Mouse (Mus musculus) heart, embryonic 10.5 days (tissue): ENCODE measurements around the gene Tbkbp1. TPM values are rescaled to one million over a fixed set of nuclear protein-coding genes. Genes with fewer than 3 reads are reported as not detected.

Experiments
- DNase-seq: peaks from one replicate; pipeline ENCODE4 v3.0.0-alpha.2; 2017; ENCODE audit warnings: low spot score
- H3K27ac ChIP-seq: fragments of 300-500 bp; sonication (generic); 2 replicates; pipeline ENCODE4 v1.5.1; 2016; ENCODE audit warnings: mild to moderate bottlenecking
- H3K27me3 ChIP-seq: fragments of 300-500 bp; sonication (generic); 2 replicates; pipeline ENCODE4 v1.6.1; 2016; ENCODE audit warnings: mild to moderate bottlenecking; ENCODE audit not compliant: poor library complexity, insufficient read depth, severe bottlenecking
- H3K36me3 ChIP-seq: fragments of 300-500 bp; sonication (generic); 2 replicates; pipeline ENCODE4 v1.6.1; 2016; ENCODE audit warnings: mild to moderate bottlenecking, moderate library complexity
- H3K4me1 ChIP-seq: fragments of 300-500 bp; sonication (generic); 2 replicates; pipeline ENCODE4 v1.6.1; 2016; ENCODE audit warnings: mild to moderate bottlenecking
- H3K4me3 ChIP-seq: fragments of 300-500 bp; sonication (generic); 2 replicates; pipeline ENCODE4 v1.5.1; 2016; ENCODE audit warnings: mild to moderate bottlenecking, moderate library complexity
- H3K9me3 ChIP-seq: fragments of 300-500 bp; sonication (generic); 2 replicates; pipeline ENCODE4 v1.6.1; 2016; ENCODE audit warnings: mild to moderate bottlenecking, moderate library complexity
- WGBS: fragments of 180-500 bp; shearing (Covaris S2); methylation state at CpG from one replicate; pipeline ENCODE4 v1.1.7; 2016; 5-methylcytosine and 5-hydroxymethylcytosine counted together
- polyA plus RNA-seq: library from polyadenylated mRNA; unstranded; fragments of >200 nt; fragmentation: Nextera tagmentation; extraction: Ambion mirVana; gene quantifications from 2 replicates; pipeline ENCODE4 v1.2.1, GENCODE M21; 2016

The Tbkbp1 gene
- polyA plus RNA-seq, 1 experiment from 2014 or later, result 8.4 TPM

DNA sequence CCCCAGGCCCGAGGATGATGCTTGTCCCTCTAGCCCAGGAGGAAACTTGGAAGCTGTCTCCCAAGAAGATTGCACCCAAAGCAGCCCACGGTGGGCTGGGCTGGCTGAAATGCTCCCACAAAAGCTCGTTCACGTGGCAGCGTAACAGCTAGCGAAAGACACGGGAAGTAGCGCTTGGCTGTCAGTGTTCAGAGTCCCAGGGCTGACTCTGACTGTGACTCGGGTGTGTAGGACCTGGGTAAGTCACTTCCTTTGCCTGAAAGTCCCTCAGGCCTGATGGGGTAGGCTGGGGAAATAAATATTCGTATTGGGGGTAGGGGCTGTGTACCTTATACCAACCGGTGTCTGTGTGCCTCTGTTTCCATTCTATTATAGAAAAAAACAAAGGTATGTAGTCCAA, 35.5 kb downstream of the Tbkbp1 start:
- peaks cover 94% of the 10 kb centered on the region for H3K27me3 ChIP-seq
- peaks cover 35% of the 10 kb centered on the region for H3K4me1 ChIP-seq
- H3K9me3 ChIP-seq, result no peaks in the 10 kb centered on the region
- no peak for DNase-seq
- no peak overlapping the region for H3K27ac ChIP-seq
- peak overlapping the region; percentile 58 for H3K4me3 ChIP-seq
- 9% methylated on average over 11 of the region's 11 CpGs for WGBS
- no peaks in the 10 kb centered on the region for H3K36me3 ChIP-seq

- under 1% methylated on average over 87 of the region's 87 CpGs for WGBS
- no peak for DNase-seq
Observed at GRCm38 (mm10) chr11:97114671-97115601, 36.4 kb downstream of the Tbkbp1 start, which contains the start of gene Tbx21. TSS of gene Tbx21 (minus strand) at chr11:97115331.

DNA sequence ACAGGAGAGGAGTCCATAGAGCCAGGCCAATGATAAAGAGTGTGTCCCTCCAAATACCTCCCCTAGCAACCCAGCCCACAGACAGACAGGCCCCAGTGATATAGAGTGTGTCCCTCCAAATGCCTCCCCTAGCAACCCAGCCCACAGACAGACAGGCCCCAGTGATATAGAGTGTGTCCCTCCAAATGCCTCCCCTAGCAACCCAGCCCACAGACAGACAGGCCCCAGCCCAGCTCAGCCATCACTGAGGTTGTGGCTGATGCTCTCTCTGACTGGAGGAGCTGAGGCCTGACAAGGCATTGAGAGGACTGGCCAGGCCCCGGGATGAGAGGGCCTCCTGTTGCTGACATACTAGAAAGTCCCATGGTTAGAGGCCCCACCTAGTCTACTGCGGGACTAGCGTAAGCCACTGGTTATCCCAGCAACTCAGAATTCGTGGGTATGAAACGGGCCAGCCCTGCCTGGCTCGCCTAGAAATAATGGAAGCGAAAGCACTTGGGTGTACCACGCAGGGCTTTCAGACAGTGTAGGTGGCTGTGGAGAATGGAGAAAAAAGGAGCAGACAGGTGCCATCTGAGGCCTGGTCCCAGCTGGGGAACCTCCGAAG, 38.7 kb downstream of the Tbkbp1 start:
- Histone ChIP-seq H3K27ac (no peak overlapping the region), H3K9me3 (no peaks in the 10 kb centered on the region), H3K27me3 (peaks cover 74% of the 10 kb centered on the region), H3K4me3 (no peak overlapping the region), H3K36me3 (no peaks in the 10 kb centered on the region), H3K4me1 (peaks cover 20% of the 10 kb centered on the region)
- no peak for DNase-seq
- 67% methylated on average over 9 of the region's 9 CpGs for WGBS

More at GRCm38 (mm10) chr11:97114671-97115601, 36.4 kb downstream of the Tbkbp1 start, which contains the start of gene Tbx21:
- H3K27me3 ChIP-seq, result peaks cover 91% of the 10 kb centered on the region
- 0 out of 2 replicates have a peak within 1 kb of the TSS, but pooled peaks have one; percentile 16 for H3K27ac ChIP-seq
- peaks cover 26% of the 10 kb centered on the region for H3K4me1 ChIP-seq
- H3K36me3 ChIP-seq, result no peaks in the 10 kb centered on the region
- H3K9me3 ChIP-seq, result no peaks in the 10 kb centered on the region
- peak within 1 kb of the TSS; percentile 58 for H3K4me3 ChIP-seq

GRCm38 (mm10) chr11:97108976-97109375, 42.3 kb downstream of the Tbkbp1 start:
- no peak overlapping the region for H3K27ac ChIP-seq
- WGBS, result 79% methylated on average over 16 of the region's 16 CpGs
- H3K27me3 ChIP-seq, result peaks cover 46% of the 10 kb centered on the region
- H3K36me3 ChIP-seq, result no peaks in the 10 kb centered on the region
- H3K9me3 ChIP-seq, result no peaks in the 10 kb centered on the region
- DNase-seq, result no peak
- peaks cover 1% of the 10 kb centered on the region for H3K4me1 ChIP-seq
- H3K4me3 ChIP-seq, result no peak overlapping the region

DNA sequence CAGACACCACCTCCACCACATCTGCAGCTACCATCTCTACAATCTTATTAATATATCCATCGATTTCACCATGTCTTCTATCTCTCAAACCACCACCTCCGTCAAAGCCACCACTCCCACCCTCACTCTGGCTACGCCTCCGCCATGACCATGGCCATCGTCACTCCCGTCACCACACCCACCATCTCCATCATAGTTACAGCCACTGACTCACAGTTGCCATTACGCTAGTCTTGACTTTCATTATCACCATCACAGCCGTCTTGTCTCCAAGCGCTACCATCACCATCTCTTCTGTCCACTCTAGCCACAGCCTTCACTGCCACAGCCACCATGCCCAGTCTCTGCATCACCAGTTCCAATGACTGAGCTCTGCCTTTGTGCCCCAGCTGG, 47.2 kb downstream of the Tbkbp1 start:
- Histone ChIP-seq H3K4me1 (peaks cover 3% of the 10 kb centered on the region; the same call in 1 of the 2 replicates), H3K27ac (no peak overlapping the region), H3K36me3 (no peaks in the 10 kb centered on the region), H3K9me3 (no peaks in the 10 kb centered on the region), H3K27me3 (peaks cover 36% of the 10 kb centered on the region), H3K4me3 (no peak overlapping the region)
- WGBS, result 90% methylated on average over 9 of the region's 9 CpGs
- DNase-seq, result no peak

DNA sequence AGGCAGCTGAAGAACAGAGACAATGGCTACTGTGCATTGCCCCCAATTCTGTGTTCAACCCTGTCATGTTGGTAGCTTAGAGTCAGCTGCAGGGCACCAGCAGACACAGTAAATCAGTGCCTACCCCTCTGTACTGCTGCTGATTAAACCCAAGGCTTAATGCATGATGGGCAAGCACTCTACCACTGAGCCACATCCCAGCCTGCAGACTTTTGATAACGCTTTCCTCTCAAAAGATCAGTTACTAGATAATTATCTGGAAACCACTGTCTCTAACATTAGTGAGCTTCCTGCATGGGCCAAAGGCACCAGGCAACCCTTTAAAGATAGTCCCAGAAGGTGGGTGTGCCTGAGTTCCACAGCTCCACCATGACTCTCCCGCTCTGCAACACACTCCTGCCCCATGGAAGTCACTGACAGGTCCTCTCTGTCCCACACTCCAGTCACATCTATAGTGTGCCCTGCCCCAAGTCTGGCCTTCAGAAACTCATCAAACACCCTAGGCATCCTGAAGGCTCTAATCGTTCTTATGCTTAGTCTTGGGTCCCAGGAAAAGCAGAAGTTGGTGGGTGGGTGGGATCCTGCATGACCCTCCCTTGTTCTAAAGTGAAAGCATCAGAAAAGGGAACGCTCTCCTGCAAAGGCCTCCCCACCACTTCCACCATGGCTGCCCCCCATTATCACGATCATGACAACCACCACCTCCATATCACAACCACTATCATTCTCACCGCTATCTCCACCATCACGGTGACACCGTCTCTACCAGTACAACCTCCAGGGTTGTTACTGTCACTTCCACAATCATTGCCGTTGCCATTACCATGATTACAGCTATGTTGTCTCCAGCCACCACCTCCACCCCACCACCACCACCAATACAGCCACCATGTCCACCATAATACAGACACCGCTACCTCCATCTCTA, 47.9 kb downstream of the Tbkbp1 start:
- H3K36me3 ChIP-seq, result no peaks in the 10 kb centered on the region
- whole genome bisulfite sequencing, result 87% methylated on average over 10 of the region's 10 CpGs
- peaks cover 10% of the 10 kb centered on the region for H3K4me1 ChIP-seq
- H3K4me3 ChIP-seq, result no peak overlapping the region
- peaks cover 42% of the 10 kb centered on the region for H3K27me3 ChIP-seq
- no peak for DNase-seq
- no peak overlapping the region for H3K27ac ChIP-seq
- H3K9me3 ChIP-seq, result no peaks in the 10 kb centered on the region

DNA sequence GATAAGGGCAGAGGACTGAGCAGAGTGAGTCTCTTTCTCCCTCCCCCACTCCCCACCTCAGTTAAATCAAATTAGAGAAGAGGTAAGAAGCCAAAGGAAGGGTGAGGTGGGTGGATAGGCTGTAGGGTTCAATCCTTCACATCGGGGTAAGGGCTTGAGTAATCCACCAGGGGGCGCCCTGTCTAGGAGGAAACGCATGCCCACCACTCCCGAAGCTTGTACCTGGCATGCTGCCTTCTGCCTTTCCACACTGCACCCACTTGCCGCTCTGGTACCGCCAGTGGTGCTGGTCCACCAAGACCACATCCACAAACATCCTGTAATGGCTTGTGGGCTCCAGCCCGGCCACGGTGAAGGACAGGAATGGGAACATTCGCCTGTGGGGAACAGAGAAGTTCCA, 49.6 kb downstream of the Tbkbp1 start:
- Histone ChIP-seq H3K27me3 (peaks cover 54% of the 10 kb centered on the region), H3K27ac (no peak overlapping the region), H3K9me3 (no peaks in the 10 kb centered on the region), H3K4me3 (no peak overlapping the region), H3K4me1 (peaks cover 11% of the 10 kb centered on the region), H3K36me3 (no peaks in the 10 kb centered on the region)
- 17% methylated on average over 9 of the region's 9 CpGs for WGBS
- DNase-seq, result peak; percentile 83

- peaks cover 11% of the 10 kb centered on the region for H3K4me1 ChIP-seq
- H3K27ac ChIP-seq, result no peak overlapping the region
- H3K36me3 ChIP-seq, result no peaks in the 10 kb centered on the region
- DNase-seq, result no peak
- H3K9me3 ChIP-seq, result no peaks in the 10 kb centered on the region
- H3K27me3 ChIP-seq, result peaks cover 66% of the 10 kb centered on the region
- WGBS, result 9% methylated on average over 18 of the region's 18 CpGs
- H3K4me3 ChIP-seq, result peak overlapping the region; percentile 29; the same call in 1 of the 2 replicates
Observed at GRCm38 (mm10) chr11:97098791-97099190, 52.5 kb downstream of the Tbkbp1 start.

GRCm38 (mm10) chr11:97094600-97094999, 56.7 kb downstream of the Tbkbp1 start:
- H3K4me1 ChIP-seq, result peaks cover 8% of the 10 kb centered on the region
- no peak overlapping the region for H3K27ac ChIP-seq
- H3K36me3 ChIP-seq, result no peaks in the 10 kb centered on the region
- no peaks in the 10 kb centered on the region for H3K9me3 ChIP-seq
- peaks cover 65% of the 10 kb centered on the region for H3K27me3 ChIP-seq
- no peak for DNase-seq
- H3K4me3 ChIP-seq, result no peak overlapping the region
- WGBS, result 65% methylated on average over 2 of the region's 2 CpGs

- Histone ChIP-seq H3K4me1 (peaks cover 10% of the 10 kb centered on the region), H3K27me3 (peaks cover 26% of the 10 kb centered on the region), H3K36me3 (no peaks in the 10 kb centered on the region), H3K27ac (no peak overlapping the region), H3K4me3 (no peak overlapping the region), H3K9me3 (peaks cover 11% of the 10 kb centered on the region)
- 66% methylated on average over 6 of the region's 6 CpGs for WGBS
- DNase-seq, result no peak
Observed at GRCm38 (mm10) chr11:97086365-97086764, 64.9 kb downstream of the Tbkbp1 start.
